Mouse (Mus musculus) neural tube, embryonic 15.5 days (tissue): ENCODE results near the gene Bmpr1a. TPM values are rescaled to one million over a fixed set of nuclear protein-coding genes. Genes with fewer than 3 reads are reported as not detected.

ENCODE experiments used
- ATAC-seq: fragments of 200-750 bp; cut with Nextera tagmentation; 2 replicates; pipeline ENCODE4 v1.8.0; 2017; ENCODE audit warnings: mild to moderate bottlenecking, moderate TSS enrichment, moderate library complexity; ENCODE audit not compliant: low FRiP score
- H3K27ac ChIP-seq: fragments of 300-500 bp; sonication (generic); replicated peaks from 2 replicates; pipeline ENCODE4 v1.5.1; 2015; ENCODE audit warnings: mild to moderate bottlenecking, inconsistent platforms
- H3K27me3 ChIP-seq: fragments of 300-500 bp; sonication (generic); replicated peaks from 2 replicates; pipeline ENCODE4 v1.6.1; 2015; ENCODE audit warnings: inconsistent platforms
- H3K36me3 ChIP-seq: fragments of 300-500 bp; sonication (generic); 2 replicates; pipeline ENCODE4 v1.6.1; 2015; ENCODE audit warnings: inconsistent platforms
- H3K4me1 ChIP-seq: fragments of 300-500 bp; sonication (generic); 2 replicates; pipeline ENCODE4 v1.6.1; 2015; ENCODE audit warnings: inconsistent platforms
- H3K4me2 ChIP-seq: fragments of 300-500 bp; sonication (generic); 2 replicates; pipeline ENCODE4 v1.6.1; 2015; ENCODE audit warnings: inconsistent platforms, mild to moderate bottlenecking, moderate library complexity
- H3K4me3 ChIP-seq: fragments of 300-500 bp; sonication (generic); replicated peaks from 2 replicates; pipeline ENCODE4 v1.5.1; 2015; ENCODE audit warnings: mild to moderate bottlenecking, inconsistent platforms
- H3K9ac ChIP-seq: fragments of 300-500 bp; sonication (generic); replicated peaks from 2 replicates; pipeline ENCODE4 v1.6.1; 2015; ENCODE audit warnings: mild to moderate bottlenecking, inconsistent platforms
- H3K9me3 ChIP-seq: fragments of 300-500 bp; sonication (generic); replicated peaks from 2 replicates; pipeline ENCODE4 v1.6.1; 2016; ENCODE audit warnings: inconsistent platforms
- WGBS: fragments of 180-500 bp; shearing (Covaris S2); methylation state at CpG from one replicate; pipeline ENCODE4 v1.1.7; 2015; ENCODE audit warnings: mixed read lengths; 5-methylcytosine and 5-hydroxymethylcytosine counted together
- polyA plus RNA-seq: library from polyadenylated mRNA; unstranded; fragments of >200 nt; fragmentation: Nextera tagmentation; extraction: Ambion mirVana; gene quantifications from 2 replicates; pipeline ENCODE4 v1.2.1, GENCODE M21; 2015

The Bmpr1a gene
- polyA plus RNA-seq, 1 experiment from 2014 or later: 19.0 TPM

DNA sequence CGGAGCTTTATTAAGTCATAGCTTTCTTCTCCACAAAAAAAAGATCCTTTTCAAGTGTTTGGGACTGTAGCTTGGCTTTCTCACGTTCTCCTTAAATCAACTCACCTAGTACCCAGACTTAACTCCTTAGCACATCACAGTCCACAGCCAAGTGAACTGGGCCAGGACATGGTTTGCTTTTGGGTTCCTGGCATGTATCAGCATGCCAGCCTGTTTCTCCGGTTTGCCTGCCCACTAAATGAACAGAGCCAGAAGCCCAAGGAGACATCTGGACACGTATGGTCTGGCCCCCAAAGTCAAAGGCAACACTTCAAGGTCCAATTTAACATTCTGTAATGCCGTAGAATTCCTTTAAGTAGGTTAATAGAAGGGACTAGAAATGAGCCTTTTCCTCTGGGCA is 1.2 kb upstream of the Bmpr1a start:
- Histone ChIP-seq H3K4me1 (peaks cover 38% of the 10 kb centered on the region), H3K4me2 (no peak overlapping the region), H3K27ac (no peak overlapping the region), H3K36me3 (no peaks in the 10 kb centered on the region), H3K9ac (no peak overlapping the region), H3K27me3 (no peaks in the 10 kb centered on the region), H3K4me3 (no peak overlapping the region), H3K9me3 (no peaks in the 10 kb centered on the region)
- no peak for ATAC-seq
- 85% methylated on average over 5 of the region's 5 CpGs for WGBS

DNA sequence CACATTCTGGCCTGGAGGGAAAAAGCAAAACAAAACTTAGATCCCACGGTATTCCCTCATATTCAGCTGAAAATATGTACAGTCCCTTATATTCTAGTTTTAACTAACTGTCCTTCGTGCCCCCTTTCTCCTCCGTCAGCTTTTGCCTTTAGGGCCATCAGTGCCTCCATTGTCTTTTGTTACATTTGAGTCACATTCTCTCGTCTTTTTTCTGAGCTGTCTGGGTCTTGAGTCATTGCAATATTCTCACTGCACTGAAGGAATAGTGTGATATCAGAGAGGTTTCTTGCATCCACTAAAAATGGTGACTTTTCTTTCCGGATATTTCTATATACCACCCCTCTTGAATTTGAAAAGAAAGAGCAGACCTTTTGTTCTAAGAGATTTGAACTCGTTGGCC is 618 bp upstream of the Bmpr1a start:
- H3K9ac ChIP-seq: no peak overlapping the region

DNA sequence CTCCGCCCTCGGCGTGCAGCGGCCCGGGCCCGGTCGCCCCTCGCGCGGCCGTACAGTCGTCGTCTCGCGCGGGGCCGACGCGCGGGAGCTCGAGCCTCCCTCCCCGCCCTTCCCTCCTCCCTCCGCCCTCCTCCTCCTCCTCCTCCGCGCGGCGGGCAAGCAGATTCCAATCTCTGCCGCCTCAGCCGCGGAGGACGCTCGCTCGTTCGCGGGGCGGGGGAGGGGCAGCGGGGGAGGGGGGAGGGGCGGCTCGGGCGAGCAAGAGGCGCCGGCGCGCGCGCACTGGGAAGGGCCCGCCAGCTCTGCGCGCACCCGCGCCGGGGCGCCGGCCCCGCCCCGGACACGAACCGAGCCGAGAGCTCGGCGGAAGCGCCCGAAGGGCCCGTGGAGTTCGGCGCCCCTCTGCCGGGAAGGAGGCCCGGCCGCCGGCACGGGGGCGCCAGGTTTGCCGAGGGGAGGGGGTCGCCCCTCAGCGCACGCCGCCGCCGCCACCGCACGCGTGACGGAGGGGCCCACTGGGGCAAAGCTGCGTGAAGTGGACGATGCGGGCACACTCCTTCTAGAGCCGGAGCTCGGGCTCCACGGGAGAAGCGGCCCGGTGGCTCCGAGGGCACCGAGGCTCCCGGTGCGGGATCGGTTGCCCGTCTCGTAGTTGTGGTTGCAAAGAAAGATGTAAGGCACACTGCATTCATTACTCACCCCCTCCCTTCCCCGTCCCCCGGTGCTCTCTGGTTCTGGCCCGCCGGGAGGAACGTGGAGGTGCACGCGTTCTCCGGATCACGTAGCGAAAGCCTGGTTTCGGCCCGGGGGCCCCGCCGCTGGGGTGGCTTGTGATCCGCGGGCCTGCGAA is 441 bp downstream of the Bmpr1a start:
- H3K4me2 ChIP-seq: peak overlapping the region; percentile 70
- ATAC-seq: peak; percentile 94
- WGBS: under 1% methylated on average over 76 of the region's 115 CpGs
- H3K27me3 ChIP-seq: no peaks in the 10 kb centered on the region
- H3K4me1 ChIP-seq: peaks cover 35% of the 10 kb centered on the region
- H3K27ac ChIP-seq: peak overlapping the region; percentile 97
- H3K36me3 ChIP-seq: no peaks in the 10 kb centered on the region
- H3K4me3 ChIP-seq: peak overlapping the region; percentile 80
- H3K9ac ChIP-seq: peak overlapping the region; percentile 97
- no peaks in the 10 kb centered on the region for H3K9me3 ChIP-seq

More for the DNA sequence above, 618 bp upstream of the Bmpr1a start:
- 34% methylated on average over 6 of the region's 6 CpGs for WGBS
- no peaks in the 10 kb centered on the region for H3K9me3 ChIP-seq
- H3K4me3 ChIP-seq: 0 out of 2 replicates have a peak overlapping the region, but pooled peaks have one; percentile 80
- H3K27ac ChIP-seq: no peak overlapping the region
- no peak for ATAC-seq
- no peaks in the 10 kb centered on the region for H3K36me3 ChIP-seq
- peak overlapping the region; percentile 70 for H3K4me2 ChIP-seq
- no peaks in the 10 kb centered on the region for H3K27me3 ChIP-seq
- peaks cover 39% of the 10 kb centered on the region for H3K4me1 ChIP-seq

DNA sequence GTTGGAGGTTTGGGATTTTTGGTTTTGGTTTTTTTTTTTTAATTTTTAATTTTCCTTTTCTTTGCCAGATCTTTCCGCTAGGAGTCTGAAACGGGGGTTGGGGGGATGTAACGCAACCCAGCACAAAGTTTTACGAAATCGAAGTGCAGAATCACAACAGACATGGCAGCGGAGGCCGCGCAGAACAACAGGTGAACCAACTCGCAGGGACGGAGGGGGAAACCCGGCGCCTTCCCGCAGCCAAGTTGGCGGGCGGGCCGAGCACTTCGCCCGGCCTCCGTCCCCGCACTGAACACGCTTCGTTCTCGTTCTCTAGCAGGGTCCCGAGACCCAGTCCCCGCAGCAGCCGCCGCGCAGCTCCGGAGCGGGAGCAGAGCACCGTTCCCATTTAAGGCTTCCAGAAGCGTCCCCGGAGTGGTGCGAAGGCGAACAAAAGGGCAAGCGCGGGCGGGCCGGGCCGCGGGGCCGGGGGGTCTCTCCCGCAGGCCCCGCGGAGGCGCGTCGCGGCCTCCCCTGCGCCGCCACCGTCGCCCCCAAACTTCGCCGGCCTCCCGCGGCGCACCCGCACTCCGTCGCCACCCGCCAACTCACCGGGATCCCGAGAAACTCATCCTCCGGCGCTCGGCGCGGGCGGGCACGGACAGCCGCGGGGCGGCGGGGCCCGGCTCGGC is 1.2 kb downstream of the Bmpr1a start:
- 1% methylated on average over 65 of the region's 77 CpGs for WGBS

DNA sequence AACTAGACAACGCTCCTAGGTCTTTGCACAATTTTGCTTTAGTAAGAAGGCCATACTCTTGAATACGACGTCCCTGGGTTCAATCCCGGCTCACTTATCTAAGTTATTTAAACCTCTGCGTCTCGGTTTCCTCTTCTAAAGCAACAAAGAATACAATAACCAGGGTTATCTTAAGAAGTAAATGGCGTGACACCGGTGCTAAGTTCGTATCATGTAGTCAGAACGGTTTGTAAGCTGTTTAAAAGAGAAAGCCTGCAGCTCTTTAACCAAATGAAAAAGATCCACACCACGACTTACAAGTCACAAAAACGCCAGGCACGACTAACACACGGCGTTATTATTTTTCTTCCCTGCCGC is 1.7 kb downstream of the Bmpr1a start:
- no peaks in the 10 kb centered on the region for H3K36me3 ChIP-seq
- no peak for ATAC-seq
- peak overlapping the region; percentile 70 for H3K4me2 ChIP-seq
- peaks cover 39% of the 10 kb centered on the region for H3K4me1 ChIP-seq
- peak overlapping the region; percentile 75 for H3K9ac ChIP-seq
- WGBS: under 1% methylated on average over 16 of the region's 16 CpGs
- no peaks in the 10 kb centered on the region for H3K9me3 ChIP-seq
- peak overlapping the region; percentile 80 for H3K4me3 ChIP-seq
- H3K27me3 ChIP-seq: no peaks in the 10 kb centered on the region
- peak overlapping the region; percentile 97 for H3K27ac ChIP-seq

More for the DNA sequence above, 1.2 kb downstream of the Bmpr1a start:
- Histone ChIP-seq H3K27me3 (no peaks in the 10 kb centered on the region), H3K9me3 (no peaks in the 10 kb centered on the region), H3K4me1 (peaks cover 39% of the 10 kb centered on the region), H3K36me3 (no peaks in the 10 kb centered on the region), H3K4me3 (peak overlapping the region; percentile 80), H3K27ac (peak overlapping the region; percentile 97), H3K9ac (peak overlapping the region; percentile 75), H3K4me2 (peak overlapping the region; percentile 70)
- peak; percentile 43 for ATAC-seq

DNA sequence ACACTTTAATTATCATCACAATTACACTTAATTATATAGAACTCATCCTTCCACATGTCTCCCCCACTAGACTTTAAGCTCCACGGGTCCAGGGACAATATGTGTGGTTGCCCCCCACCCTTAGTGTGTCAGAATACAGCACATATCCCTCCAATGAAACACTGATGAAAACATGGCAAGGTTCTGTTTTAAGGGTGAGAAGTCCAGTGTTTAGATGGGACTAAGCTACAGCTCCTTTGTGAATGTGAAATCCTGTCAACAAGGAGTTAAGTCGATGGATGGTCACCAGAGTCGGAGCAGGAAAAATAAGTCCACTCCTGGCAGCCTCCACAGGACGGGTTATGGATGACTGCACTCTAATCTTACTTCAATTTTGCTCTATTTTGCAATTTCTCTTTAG is 2.8 kb downstream of the Bmpr1a start:
- Histone ChIP-seq H3K4me1 (peaks cover 39% of the 10 kb centered on the region), H3K4me3 (peak overlapping the region; percentile 80), H3K36me3 (no peaks in the 10 kb centered on the region), H3K27ac (no peak overlapping the region), H3K9ac (no peak overlapping the region), H3K27me3 (no peaks in the 10 kb centered on the region), H3K4me2 (peak overlapping the region; percentile 70), H3K9me3 (no peaks in the 10 kb centered on the region)
- ATAC-seq: no peak
- 8% methylated on average over 4 of the region's 4 CpGs for WGBS

DNA sequence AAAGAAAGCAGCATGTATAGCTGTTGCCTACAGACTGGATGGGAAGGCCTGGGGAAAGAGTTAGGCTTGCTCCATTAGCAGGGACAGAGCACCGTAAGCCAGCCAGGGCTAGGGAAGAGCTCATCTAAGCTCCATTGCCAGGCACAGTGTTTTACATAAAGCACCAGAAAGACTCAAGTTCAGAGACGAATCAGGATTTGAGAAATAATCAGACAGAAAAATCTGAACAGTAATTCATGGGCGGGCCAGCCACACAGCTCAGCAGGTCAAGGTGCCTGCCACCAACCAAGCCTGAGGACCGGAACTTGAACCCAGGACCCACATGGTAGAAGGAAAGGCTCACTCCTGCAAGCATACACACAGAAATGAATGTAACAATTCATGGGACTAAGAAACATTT is 3.5 kb downstream of the Bmpr1a start:
- Histone ChIP-seq H3K36me3 (no peaks in the 10 kb centered on the region), H3K4me1 (peaks cover 39% of the 10 kb centered on the region), H3K4me2 (peak overlapping the region; percentile 70), H3K27ac (no peak overlapping the region), H3K9me3 (no peaks in the 10 kb centered on the region), H3K4me3 (peak overlapping the region; percentile 80; the same call in 1 of the 2 replicates), H3K9ac (no peak overlapping the region), H3K27me3 (no peaks in the 10 kb centered on the region)
- ATAC-seq: no peak
- 67% methylated on average over 4 of the region's 4 CpGs for WGBS

DNA sequence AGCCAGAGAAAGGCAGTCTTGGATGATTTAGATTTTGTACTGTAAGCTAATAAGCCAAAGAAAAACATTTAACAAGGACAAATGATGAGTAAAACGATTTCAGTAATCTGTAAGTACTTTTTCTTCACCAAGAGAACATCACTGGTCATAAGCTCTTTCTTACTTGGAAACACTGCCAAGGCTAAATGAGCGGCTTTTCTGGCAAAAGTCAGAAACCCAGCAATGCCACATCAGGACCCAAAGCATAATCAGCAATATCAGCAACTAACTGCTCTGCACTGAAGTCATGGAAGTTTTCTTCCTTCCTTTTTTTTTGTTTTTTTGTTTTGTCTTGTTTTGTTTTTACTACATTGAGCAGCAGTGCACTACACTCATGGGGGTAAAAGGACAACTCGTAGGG is 5.8 kb downstream of the Bmpr1a start:
- WGBS: 73% methylated on average over 3 of the region's 3 CpGs
- no peak overlapping the region for H3K27ac ChIP-seq
- no peaks in the 10 kb centered on the region for H3K27me3 ChIP-seq
- H3K4me2 ChIP-seq: no peak overlapping the region
- no peaks in the 10 kb centered on the region for H3K9me3 ChIP-seq
- ATAC-seq: no peak
- H3K4me1 ChIP-seq: peaks cover 32% of the 10 kb centered on the region
- no peak overlapping the region for H3K9ac ChIP-seq
- no peak overlapping the region for H3K4me3 ChIP-seq
- H3K36me3 ChIP-seq: no peaks in the 10 kb centered on the region

DNA sequence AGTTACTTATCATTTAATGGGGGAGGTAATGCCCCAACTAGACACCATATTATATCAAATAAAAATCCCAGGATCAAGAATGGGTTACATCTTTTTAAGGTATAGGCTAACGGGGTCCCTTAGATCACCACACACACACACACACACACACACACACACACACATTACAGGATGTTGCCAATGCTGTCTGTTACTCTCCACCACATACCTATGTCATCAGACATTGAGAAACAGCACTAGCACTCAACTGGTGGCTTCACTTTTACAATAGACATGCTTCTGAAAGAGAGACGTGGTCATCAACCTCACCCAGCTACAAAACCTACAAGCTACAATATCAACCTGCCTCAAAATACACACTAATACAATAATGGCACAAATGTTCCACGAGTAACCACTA is 9.5 kb downstream of the Bmpr1a start:
- Histone ChIP-seq H3K27ac (no peak overlapping the region), H3K4me2 (no peak overlapping the region), H3K9me3 (no peaks in the 10 kb centered on the region), H3K4me3 (no peak overlapping the region), H3K9ac (no peak overlapping the region), H3K4me1 (peaks cover 13% of the 10 kb centered on the region), H3K27me3 (no peaks in the 10 kb centered on the region), H3K36me3 (no peaks in the 10 kb centered on the region)
- WGBS: 85% methylated on average over 3 of the region's 3 CpGs
- ATAC-seq: no peak

DNA sequence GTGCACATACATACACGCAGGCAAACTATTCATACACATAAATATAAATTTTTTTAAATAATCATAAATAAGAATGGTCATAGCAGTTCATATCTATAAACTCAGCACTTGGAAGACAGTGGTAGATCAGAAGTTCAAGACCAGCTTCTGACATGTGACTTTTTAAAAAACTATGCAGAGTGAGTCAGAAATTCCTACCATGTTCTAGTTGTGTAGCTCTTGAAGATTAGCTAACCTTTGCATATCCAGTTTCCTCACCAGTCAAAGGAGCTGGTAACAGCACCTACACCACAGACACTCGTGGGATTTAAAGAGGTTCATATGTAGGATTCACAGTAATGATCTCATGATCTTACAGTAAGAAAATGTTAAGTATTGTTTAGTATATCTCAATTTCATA is 10.5 kb downstream of the Bmpr1a start:
- H3K27ac ChIP-seq: no peak overlapping the region
- H3K27me3 ChIP-seq: no peaks in the 10 kb centered on the region
- WGBS: 92% methylated on average over 2 of the region's 2 CpGs
- peaks cover 9% of the 10 kb centered on the region for H3K4me1 ChIP-seq
- no peaks in the 10 kb centered on the region for H3K9me3 ChIP-seq
- H3K9ac ChIP-seq: no peak overlapping the region
- no peaks in the 10 kb centered on the region for H3K36me3 ChIP-seq
- H3K4me3 ChIP-seq: no peak overlapping the region
- no peak for ATAC-seq
- H3K4me2 ChIP-seq: no peak overlapping the region

DNA sequence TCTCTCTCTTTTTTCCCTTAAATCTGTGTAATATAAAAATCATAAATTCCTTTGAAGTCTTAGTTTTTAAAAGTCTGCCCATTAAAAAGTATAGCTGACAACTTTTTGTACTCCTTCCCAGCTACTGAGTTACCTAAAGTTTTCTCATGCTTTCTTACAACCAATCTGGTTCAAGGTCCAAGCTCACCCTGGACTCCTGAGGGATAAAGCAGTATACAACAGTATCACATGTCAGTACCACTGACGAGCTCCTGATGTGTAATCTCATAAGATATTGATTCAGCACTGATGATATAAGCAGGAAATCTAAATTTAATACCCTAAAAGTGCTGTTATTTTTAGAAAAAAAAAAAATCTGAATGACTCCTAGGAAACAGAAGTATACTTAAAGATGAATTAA is 12.2 kb downstream of the Bmpr1a start:
- no peaks in the 10 kb centered on the region for H3K9me3 ChIP-seq
- H3K4me3 ChIP-seq: no peak overlapping the region
- H3K27ac ChIP-seq: no peak overlapping the region
- H3K4me1 ChIP-seq: peaks cover 9% of the 10 kb centered on the region; the same call in 1 of the 2 replicates
- WGBS: 92% methylated on average over 1 of the region's 1 CpGs
- ATAC-seq: no peak
- no peak overlapping the region for H3K9ac ChIP-seq
- no peaks in the 10 kb centered on the region for H3K27me3 ChIP-seq
- no peak overlapping the region for H3K4me2 ChIP-seq
- no peaks in the 10 kb centered on the region for H3K36me3 ChIP-seq

DNA sequence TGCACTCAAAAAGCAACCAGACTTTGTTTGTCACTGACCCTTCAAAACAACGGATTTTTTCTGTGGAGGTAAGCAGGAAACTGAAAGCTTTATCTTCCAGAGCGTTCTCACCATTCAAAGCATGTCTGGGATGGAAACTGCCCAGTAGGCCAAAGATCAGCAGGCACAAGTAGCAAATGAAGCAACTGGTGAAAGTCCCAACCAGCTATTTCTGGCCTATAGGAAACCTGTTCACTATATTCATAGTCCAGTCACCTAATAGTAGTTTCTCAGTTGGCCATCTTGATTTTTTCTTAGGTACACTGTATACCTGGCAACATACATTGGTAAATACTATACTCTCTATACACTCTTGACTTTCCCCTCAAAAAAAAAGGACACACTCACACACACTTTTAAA is 13.2 kb downstream of the Bmpr1a start:
- H3K4me1 ChIP-seq: peaks cover 11% of the 10 kb centered on the region; the same call in 1 of the 2 replicates
- H3K9me3 ChIP-seq: no peaks in the 10 kb centered on the region
- H3K27ac ChIP-seq: no peak overlapping the region
- H3K36me3 ChIP-seq: no peaks in the 10 kb centered on the region
- 81% methylated on average over 2 of the region's 2 CpGs for WGBS
- H3K4me2 ChIP-seq: no peak overlapping the region
- no peaks in the 10 kb centered on the region for H3K27me3 ChIP-seq
- H3K4me3 ChIP-seq: no peak overlapping the region
- no peak overlapping the region for H3K9ac ChIP-seq
- no peak for ATAC-seq
